Mouse (Mus musculus) cerebellum, postnatal 14 days (tissue): ENCODE measurements around the gene Nab2.

Experiments
- DNase-seq, 2 experiments: peaks; one replicate each; pipeline ENCODE4 v3.0.0; 2021; ENCODE audit warnings: mixed read lengths in 2 of 2

Gene Nab2

GRCm38 (mm10) chr10:127614236-127615033 lies 53.9 kb downstream of the Nab2 start:
- DNase-seq, result peak in 1 of 2 experiments; percentile 38

GRCm38 (mm10) chr10:127612079-127612775 lies 56.1 kb downstream of the Nab2 start:
- no peak for DNase-seq
